Mouse (Mus musculus): ENCODE measurements around the gene Tmem192.
"Not testable (repeated sequence)": the region's sequence is repeated elsewhere in the genome, so short reads cannot be mapped to it uniquely, and the experiment has no call there.

The Tmem192 gene

GRCm38 (mm10) chr8:64983150-64983897 is 36.3 kb downstream of the Tmem192 start:
- no peak for DNase-seq (ENCODE audit: low spot score)

DNA sequence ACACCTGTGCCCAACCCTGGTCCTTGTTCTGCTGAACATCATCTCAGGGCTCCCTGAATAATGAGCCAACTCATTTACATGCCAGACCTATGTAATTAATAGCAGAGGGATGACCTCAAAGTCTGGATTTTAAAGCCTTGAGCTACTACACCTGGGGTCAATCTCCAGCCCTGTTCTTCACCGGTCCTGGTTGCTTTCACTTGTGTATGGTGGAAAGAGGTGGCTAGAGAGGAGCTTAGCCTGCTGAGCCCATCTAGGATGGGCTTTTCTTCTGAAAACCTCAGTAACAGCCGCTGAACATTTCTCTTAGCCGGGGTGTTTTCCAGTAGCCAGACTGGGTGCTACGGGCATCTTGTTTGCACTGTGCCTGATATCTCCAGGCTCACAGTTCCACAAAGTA is 40.7 kb downstream of the Tmem192 start, which contains the start of gene Trim75:
Gene Trim75 (minus strand): TSS at position 101 of the 400 bp plus-strand sequence.
- no peak for DNase-seq (ENCODE audit: low spot score)

DNA sequence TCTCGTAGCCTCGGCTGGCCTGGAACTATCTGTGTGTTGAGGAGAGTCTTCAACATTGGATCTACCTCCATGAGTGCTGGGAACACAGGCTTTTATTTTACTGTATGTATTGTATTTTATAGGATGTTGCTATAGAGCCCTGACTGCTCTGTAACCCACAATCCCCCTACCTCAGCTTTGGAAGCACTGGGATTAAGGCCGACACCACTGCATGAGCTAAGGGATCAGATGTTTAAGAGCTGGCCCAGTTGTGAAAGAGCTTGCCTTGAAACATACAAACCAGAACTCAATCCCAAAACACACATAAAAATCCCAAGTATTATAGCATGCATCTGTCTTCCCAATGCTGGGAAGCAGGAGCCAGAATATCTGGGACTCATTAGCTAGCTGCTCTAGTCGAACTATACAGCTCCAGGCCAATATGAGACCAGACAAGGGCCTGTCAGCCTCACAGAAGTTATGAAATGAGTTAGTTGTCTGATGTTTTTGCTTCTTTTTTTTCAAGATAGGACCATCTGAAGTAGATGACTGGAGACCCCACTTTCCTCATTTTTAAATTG is 51.9 kb downstream of the Tmem192 start:
- no peak for DNase-seq (ENCODE audit: low spot score)

GRCm38 (mm10) chr8:65007616-65008015 is 60.6 kb downstream of the Tmem192 start:
- DNase-seq (ENCODE audit: low spot score): not testable (repeated sequence)

DNA sequence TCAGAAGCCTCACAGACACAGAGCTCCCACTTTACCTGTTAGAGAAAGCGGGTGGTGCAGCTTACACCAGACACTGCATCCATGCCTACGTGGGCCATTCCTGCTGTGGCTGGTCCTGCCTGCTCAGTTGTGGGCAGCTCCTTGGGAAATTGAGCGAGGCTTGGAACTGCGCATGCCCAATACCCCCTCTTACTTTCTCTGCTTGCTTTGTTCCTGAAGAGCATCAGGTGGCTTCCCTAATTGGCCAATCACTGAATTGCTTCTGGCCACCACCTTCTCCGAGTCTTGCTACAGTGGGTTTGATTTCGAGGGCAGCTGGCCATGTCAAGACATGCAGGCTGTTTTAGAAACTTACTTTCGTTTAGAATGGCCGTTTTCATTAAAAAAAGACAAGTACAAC is 71.4 kb downstream of the Tmem192 start, which contains the start of the genes Trim61 and Trim60:
Gene Trim61 (minus strand): TSS at position 101 of the 400 bp plus-strand sequence.
Gene Trim60 (minus strand): TSS at position 162 of the 400 bp plus-strand sequence.
- no peak for DNase-seq (ENCODE audit: low spot score)

Data from urinary bladder, postnatal 25 days (tissue).